Mouse (Mus musculus): Measurements from ENCODE around the gene Actr3.

DNA sequence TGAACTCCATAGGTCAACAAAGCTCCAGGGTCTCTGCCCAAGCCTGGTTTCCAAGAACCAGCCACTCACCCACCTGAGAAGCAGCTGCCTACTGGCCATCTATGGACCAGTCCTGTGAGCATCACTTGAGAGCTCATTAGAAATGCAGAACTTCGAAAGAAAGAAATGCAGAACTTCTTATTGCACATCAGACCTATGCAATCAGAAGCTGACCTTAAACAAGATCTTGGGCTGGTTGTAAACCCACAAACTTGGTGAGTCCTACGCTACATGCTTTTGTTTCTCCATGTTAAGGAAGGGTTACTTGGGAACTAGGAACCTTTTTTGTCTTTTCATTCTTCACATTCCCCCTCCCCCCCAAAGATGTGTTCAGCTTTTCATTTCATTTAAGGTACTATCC lies 92.4 kb downstream of the Actr3 start:
- TF ChIP-seq POLR2A (IDR thresholded peaks at IDR 0.05; ENCODE audit: insufficient read depth, low read depth, low read length) (no peak), CTCF (IDR thresholded peaks at IDR 0.05; ENCODE audit: insufficient read depth, low read depth, low read length) (no peak)
